Mouse (Mus musculus) MEL (cell line): ENCODE measurements around the gene Rpia.

Experiments used
- CTCF ChIP-seq, 3 experiments: IDR thresholded peaks in 2 of 3; conservative IDR thresholded peaks in 1 of 3; 2 replicates each; pipeline ENCODE4 v1.5.1; 2011 to 2012; ENCODE audit warnings: low read length in 3 of 3, low read depth in 2 of 3, mild to moderate bottlenecking in 2 of 3, improper control_type of control experiment in 1 of 3, inconsistent platforms in 1 of 3, mixed read lengths in 1 of 3, moderate library complexity in 1 of 3; ENCODE audit not compliant: control insufficient read depth in 1 of 3, insufficient read depth in 1 of 3, poor library complexity in 1 of 3, severe bottlenecking in 1 of 3
- E2F4 ChIP-seq: IDR thresholded peaks from 2 replicates; pipeline ENCODE4 v1.6.1; 2011; ENCODE audit warnings: low read depth, low read length, improper control_type of control experiment, borderline replicate concordance
- EP300 ChIP-seq, 2 experiments: IDR thresholded peaks; 2 replicates each; pipeline ENCODE4 v1.6.1; 2011; ENCODE audit warnings: improper control_type of control experiment in 2 of 2, low read length in 2 of 2, low read depth in 1 of 2, mild to moderate bottlenecking in 1 of 2
- MAFK ChIP-seq: IDR thresholded peaks from 2 replicates; pipeline ENCODE4 v1.6.1; 2011; ENCODE audit warnings: low read depth, mild to moderate bottlenecking, low read length, improper control_type of control experiment, borderline replicate concordance
- MYC ChIP-seq: IDR thresholded peaks from 2 replicates; pipeline ENCODE4 v1.6.1; 2011; ENCODE audit warnings: low read depth, mild to moderate bottlenecking, low read length, improper control_type of control experiment, moderate library complexity
- POLR2A ChIP-seq, 2 experiments: IDR thresholded peaks; 2 replicates each; pipeline ENCODE4 v1.6.1; 2011 to 2012; ENCODE audit warnings: low read length in 2 of 2, mild to moderate bottlenecking in 2 of 2, control low read depth in 1 of 2, improper control_type of control experiment in 1 of 2, low read depth in 1 of 2, moderate library complexity in 1 of 2; ENCODE audit not compliant: control insufficient read depth in 1 of 2, insufficient read depth in 1 of 2, poor library complexity in 1 of 2
- TAL1 ChIP-seq: IDR thresholded peaks from 2 replicates; pipeline ENCODE4 v1.6.1; 2012; ENCODE audit warnings: mild to moderate bottlenecking, inconsistent platforms, low read length, moderate library complexity, mixed read lengths
- TBP ChIP-seq: IDR thresholded peaks from 2 replicates; pipeline ENCODE4 v1.8.0; 2011; ENCODE audit warnings: low read depth, low read length, improper control_type of control experiment

- no peak for TF ChIP-seq E2F4
- TF ChIP-seq TBP, result no peak
- TF ChIP-seq CTCF (IDR thresholded peaks at IDR 0.05 in 2 of 3, conservative IDR thresholded peaks at IDR 0.05 in 1 of 3; ENCODE audit: control insufficient read depth in 1 of 3, insufficient read depth in 1 of 3, low read depth in 2 of 3, low read length in 3 of 3, poor library complexity in 1 of 3, severe bottlenecking in 1 of 3), result no peak
- no peak for TF ChIP-seq EP300 (IDR thresholded peaks at IDR 0.05; ENCODE audit: low read depth in 1 of 2, low read length in 2 of 2)
- no peak for TF ChIP-seq TAL1
- no peak for TF ChIP-seq POLR2A (IDR thresholded peaks at IDR 0.05; ENCODE audit: control insufficient read depth in 1 of 2, insufficient read depth in 1 of 2, low read depth in 1 of 2, low read length in 2 of 2, poor library complexity in 1 of 2)
- no peak for TF ChIP-seq MYC
- TF ChIP-seq MAFK, result no peak
These were observed 67.3 kb downstream of the Rpia start for GRCm38 (mm10) chr6:70724722-70725121.
